Mouse (Mus musculus): ENCODE results near the gene Tmem252. TPM values are rescaled to one million over a fixed set of nuclear protein-coding genes. Genes with fewer than 3 reads are reported as not detected.

The Tmem252 gene
- polyA plus RNA-seq, 1 experiment from 2014 or later = 0.33 TPM

DNA sequence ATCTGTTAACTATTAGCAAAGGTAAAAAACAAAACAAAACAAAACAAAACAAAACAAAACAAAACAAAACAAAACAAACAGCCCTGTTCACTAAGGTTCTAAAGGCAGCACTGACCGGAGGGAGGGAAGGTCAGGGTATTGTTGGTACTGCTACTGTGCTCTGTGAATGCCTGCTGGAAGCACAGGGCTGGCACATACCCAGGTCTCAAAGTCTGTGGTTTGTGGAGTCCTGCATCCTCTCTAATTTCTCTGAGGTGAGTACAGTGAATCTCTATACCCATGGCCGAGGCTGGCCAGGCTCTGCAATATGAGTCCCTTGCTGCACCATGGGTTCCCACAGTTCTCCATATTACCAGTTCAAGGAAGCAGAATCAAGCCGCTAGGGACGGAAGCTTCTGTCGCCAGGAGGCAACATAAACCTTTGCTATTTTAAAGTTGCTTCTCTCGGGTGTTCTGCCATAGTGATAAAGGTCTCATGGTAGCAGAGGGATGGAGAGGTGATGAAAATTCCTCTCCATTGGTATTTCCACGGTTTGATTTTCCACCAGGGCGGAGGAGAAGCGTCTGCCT is 20.5 kb upstream of the Tmem252 start:
- no peak for DNase-seq (ENCODE audit: extremely low spot score, low spot score)
- Histone ChIP-seq H3K27ac (no peak overlapping the region), H3K9me3 (no peaks in the 10 kb centered on the region), H3K4me3 (no peak overlapping the region), H3K36me3 (replicated peaks) (no peaks in the 10 kb centered on the region), H3K4me1 (peaks cover 30% of the 10 kb centered on the region), H3K27me3 (ENCODE audit: poor library complexity, severe bottlenecking) (no peaks in the 10 kb centered on the region)
- WGBS = 84% methylated on average over 9 of the region's 9 CpGs

DNA sequence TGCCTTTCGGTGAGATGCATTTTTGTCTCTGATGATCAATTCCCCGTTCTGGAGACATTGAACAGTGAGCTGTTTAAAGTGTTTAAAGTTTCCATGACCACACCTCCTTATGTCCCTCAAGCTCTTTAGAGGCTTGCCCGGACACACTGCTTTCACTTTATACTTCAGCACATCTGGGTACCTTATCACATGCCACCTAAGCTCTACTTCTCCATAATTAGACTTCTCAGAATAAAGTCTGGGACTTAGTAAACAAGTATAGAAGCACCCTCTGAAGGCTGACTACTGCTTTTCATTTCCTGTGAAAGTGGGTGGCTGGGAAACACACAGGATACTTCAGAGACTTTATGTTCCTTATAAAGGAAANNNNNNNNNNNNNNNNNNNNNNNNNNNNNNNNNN is 16.8 kb upstream of the Tmem252 start:
- DNase-seq (ENCODE audit: extremely low spot score, low spot score) = no peak
- Histone ChIP-seq H3K4me3 (no peak overlapping the region), H3K36me3 (replicated peaks) (no peaks in the 10 kb centered on the region), H3K9me3 (no peaks in the 10 kb centered on the region), H3K4me1 (peaks cover 17% of the 10 kb centered on the region), H3K27me3 (ENCODE audit: poor library complexity, severe bottlenecking) (no peaks in the 10 kb centered on the region), H3K27ac (no peak overlapping the region)
- WGBS = 89% methylated on average over 3 of the region's 3 CpGs

DNA sequence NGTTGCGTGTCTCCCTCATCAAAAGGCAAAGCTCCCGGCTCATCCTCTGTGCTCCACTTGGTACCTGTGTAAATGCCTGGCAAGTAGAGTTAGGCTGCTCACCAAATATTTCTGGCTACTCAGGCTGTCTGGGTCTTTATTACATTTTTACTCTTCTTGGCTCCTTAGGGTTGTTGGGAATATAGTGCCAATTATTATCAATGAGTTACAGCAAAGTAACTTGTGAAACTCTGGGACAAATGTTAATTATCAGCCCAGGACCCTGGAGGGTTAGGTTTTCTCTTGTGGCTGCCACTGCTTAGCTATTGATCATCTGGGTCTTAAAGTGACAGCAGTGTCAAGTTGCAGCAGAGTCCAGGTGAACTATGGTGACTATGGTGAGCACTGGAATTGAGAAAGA is 11.5 kb upstream of the Tmem252 start:
- H3K4me1 ChIP-seq = 0 out of 2 replicates have a peak, but pooled peaks cover 4% of the 10 kb centered on the region
- no peak overlapping the region for H3K27ac ChIP-seq
- H3K4me3 ChIP-seq = no peak overlapping the region
- H3K9me3 ChIP-seq = no peaks in the 10 kb centered on the region
- 96% methylated on average over 2 of the region's 2 CpGs for WGBS
- no peak for DNase-seq (ENCODE audit: extremely low spot score, low spot score)
- H3K36me3 ChIP-seq (replicated peaks) = no peaks in the 10 kb centered on the region
- H3K27me3 ChIP-seq (ENCODE audit: poor library complexity, severe bottlenecking) = no peaks in the 10 kb centered on the region

DNA sequence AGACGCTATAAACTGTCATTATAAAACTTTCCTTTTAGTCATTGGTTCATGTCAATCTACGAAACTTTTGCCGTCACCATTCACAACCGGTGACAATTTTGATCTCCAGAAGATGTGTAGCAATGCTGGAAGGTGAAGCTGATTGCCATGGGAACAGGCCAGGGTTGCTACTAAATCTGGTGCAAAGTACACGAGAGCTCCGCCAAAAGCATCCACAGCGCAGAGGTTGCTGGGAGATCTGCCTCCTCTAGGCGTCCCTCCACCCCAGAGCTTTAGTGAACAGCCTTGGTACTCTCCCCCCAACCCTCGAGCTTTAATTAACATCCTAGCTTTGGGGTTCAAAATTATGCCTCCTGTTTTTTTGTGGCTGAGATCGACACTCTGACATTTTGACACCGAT is 8.0 kb upstream of the Tmem252 start:
- Histone ChIP-seq H3K36me3 (replicated peaks) (no peaks in the 10 kb centered on the region), H3K27me3 (ENCODE audit: poor library complexity, severe bottlenecking) (no peaks in the 10 kb centered on the region), H3K27ac (no peak overlapping the region), H3K4me3 (no peak overlapping the region), H3K9me3 (no peaks in the 10 kb centered on the region), H3K4me1 (no peaks in the 10 kb centered on the region)
- no peak for DNase-seq (ENCODE audit: extremely low spot score, low spot score)
- 83% methylated on average over 11 of the region's 11 CpGs for WGBS

DNA sequence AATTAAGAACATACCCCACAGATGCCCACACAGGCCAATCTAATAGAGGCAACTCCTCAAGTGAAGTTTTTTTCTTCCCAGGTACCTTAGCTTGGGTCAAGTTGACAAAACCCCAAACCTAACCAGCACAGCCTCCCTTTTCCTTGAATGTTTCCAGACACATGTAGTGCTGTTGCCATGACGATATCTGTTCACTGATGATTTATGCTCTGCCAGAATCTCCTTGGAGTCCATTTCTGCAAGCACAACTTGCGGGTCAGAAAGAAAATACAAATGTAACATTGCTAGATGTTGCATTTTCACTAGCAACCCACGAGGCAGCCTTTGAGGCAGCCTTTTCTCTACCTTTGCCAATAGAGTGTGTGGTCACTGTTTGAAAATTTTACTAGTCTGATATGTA is 6.3 kb upstream of the Tmem252 start:
- Histone ChIP-seq H3K27ac (no peak overlapping the region), H3K27me3 (ENCODE audit: poor library complexity, severe bottlenecking) (no peaks in the 10 kb centered on the region), H3K36me3 (replicated peaks) (no peaks in the 10 kb centered on the region), H3K4me3 (no peak overlapping the region), H3K9me3 (no peaks in the 10 kb centered on the region), H3K4me1 (peaks cover 8% of the 10 kb centered on the region)
- 85% methylated on average over 3 of the region's 3 CpGs for WGBS
- no peak for DNase-seq (ENCODE audit: extremely low spot score, low spot score)

DNA sequence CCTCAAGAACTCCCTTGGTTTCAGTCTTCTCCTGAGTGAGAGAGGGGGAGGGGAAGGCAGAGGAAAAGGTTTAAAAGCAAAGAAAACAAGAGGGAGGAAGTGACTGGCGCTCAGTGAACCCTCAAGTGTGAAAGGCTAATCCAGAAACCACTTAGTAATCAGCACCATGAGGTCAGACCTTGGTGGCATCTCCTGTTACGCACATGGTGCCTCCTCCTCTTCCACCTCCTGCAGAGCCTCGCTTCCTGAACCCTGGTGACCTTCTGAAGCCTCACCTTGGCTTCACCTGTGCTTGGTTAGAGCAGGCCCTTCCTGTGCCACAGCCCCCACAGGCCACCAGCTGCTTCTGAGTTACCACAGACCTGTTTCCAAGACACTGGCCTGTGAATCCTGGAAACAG is 2.2 kb upstream of the Tmem252 start:
- no peak for DNase-seq (ENCODE audit: extremely low spot score, low spot score)
- 57% methylated on average over 3 of the region's 3 CpGs for WGBS

DNA sequence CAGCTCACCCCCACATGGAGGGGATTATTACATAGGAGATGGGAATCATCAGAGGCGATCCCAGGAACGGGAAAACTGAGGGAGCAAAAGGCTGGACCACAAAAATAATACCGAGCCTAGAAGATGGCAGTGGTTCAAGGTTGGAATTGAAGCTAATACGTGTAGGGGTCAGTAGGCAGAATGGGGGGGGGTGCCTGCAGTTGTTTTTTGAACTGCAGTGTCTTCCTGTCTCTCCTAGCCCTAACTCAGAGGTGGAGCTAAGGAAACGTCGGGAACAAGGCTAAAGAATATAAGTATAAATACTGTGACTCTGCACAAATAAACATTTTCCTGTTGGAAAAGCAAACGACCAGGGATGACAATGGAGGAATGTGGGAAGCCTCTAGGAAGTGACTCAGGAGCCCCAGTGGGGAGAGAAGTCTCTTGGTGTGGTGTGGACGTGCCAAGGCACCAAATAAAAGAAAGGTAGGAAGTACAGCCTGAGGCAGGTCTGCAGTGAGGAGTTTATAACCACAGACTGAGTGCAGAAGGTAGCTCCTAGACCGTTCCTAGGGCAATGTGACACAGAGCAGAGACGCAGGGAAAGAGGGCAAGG is 1.3 kb upstream of the Tmem252 start:
- Histone ChIP-seq H3K4me3 (no peak overlapping the region), H3K9me3 (no peaks in the 10 kb centered on the region), H3K36me3 (replicated peaks) (no peaks in the 10 kb centered on the region), H3K27ac (no peak overlapping the region), H3K27me3 (ENCODE audit: poor library complexity, severe bottlenecking) (no peaks in the 10 kb centered on the region), H3K4me1 (peaks cover 8% of the 10 kb centered on the region)
- no peak for DNase-seq (ENCODE audit: extremely low spot score, low spot score)
- 80% methylated on average over 10 of the region's 10 CpGs for WGBS

More for the DNA sequence above, 2.2 kb upstream of the Tmem252 start:
- H3K27me3 ChIP-seq (ENCODE audit: poor library complexity, severe bottlenecking) = no peaks in the 10 kb centered on the region
- H3K27ac ChIP-seq = peak overlapping the region; percentile 40; the same call in 1 of the 2 replicates
- no peaks in the 10 kb centered on the region for H3K36me3 ChIP-seq (replicated peaks)
- no peaks in the 10 kb centered on the region for H3K9me3 ChIP-seq
- no peak overlapping the region for H3K4me3 ChIP-seq
- H3K4me1 ChIP-seq = peaks cover 8% of the 10 kb centered on the region

DNA sequence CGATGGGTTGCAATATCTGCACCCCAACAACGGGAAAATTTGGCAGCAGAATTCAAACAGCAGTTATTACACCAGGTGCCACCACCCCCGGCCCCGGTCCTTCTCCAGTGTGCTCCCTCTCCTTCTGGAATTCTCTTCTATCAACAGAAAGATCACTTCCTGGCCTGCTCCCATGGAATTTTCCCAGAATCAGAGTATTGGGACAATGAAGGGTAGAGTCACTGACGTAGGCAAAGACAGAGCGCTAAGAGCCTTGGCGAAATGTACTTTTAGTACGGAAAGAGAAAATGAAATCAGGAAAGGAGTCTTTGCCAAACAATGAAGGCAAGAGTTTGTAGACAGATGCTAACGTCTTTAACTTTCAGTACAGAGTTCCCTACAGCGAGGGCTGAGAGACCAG is 477 bp upstream of the Tmem252 start:
- Histone ChIP-seq H3K4me3 (no peak overlapping the region), H3K9me3 (no peaks in the 10 kb centered on the region), H3K4me1 (peaks cover 8% of the 10 kb centered on the region), H3K36me3 (replicated peaks) (no peaks in the 10 kb centered on the region), H3K27ac (no peak overlapping the region), H3K27me3 (ENCODE audit: poor library complexity, severe bottlenecking) (no peaks in the 10 kb centered on the region)
- no peak for DNase-seq (ENCODE audit: extremely low spot score, low spot score)
- WGBS = 91% methylated on average over 10 of the region's 10 CpGs

DNA sequence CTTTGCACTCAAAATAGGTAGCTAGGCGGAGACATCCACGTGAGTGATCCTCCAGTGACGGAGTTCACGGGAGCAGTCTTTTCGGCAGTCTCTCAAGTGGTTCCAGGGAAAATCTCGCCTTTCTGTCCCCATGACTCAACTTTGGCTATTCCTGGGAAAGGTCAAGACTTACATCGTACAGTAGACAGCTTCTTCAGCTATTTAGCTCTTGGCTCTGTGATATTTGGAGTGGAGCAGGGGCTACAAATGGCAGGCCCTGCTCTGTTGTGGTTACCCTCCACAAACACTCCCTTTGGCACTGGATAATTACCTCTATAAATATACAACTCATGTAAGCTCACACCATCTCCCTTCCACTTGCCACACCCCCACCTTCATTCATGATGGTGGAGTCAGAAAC is 2.6 kb downstream of the Tmem252 start:
- 90% methylated on average over 7 of the region's 7 CpGs for WGBS
- no peaks in the 10 kb centered on the region for H3K36me3 ChIP-seq (replicated peaks)
- H3K9me3 ChIP-seq = no peaks in the 10 kb centered on the region
- no peak for DNase-seq (ENCODE audit: extremely low spot score, low spot score)
- H3K4me1 ChIP-seq = peaks cover 5% of the 10 kb centered on the region
- H3K27ac ChIP-seq = no peak overlapping the region
- no peaks in the 10 kb centered on the region for H3K27me3 ChIP-seq (ENCODE audit: poor library complexity, severe bottlenecking)
- no peak overlapping the region for H3K4me3 ChIP-seq

DNA sequence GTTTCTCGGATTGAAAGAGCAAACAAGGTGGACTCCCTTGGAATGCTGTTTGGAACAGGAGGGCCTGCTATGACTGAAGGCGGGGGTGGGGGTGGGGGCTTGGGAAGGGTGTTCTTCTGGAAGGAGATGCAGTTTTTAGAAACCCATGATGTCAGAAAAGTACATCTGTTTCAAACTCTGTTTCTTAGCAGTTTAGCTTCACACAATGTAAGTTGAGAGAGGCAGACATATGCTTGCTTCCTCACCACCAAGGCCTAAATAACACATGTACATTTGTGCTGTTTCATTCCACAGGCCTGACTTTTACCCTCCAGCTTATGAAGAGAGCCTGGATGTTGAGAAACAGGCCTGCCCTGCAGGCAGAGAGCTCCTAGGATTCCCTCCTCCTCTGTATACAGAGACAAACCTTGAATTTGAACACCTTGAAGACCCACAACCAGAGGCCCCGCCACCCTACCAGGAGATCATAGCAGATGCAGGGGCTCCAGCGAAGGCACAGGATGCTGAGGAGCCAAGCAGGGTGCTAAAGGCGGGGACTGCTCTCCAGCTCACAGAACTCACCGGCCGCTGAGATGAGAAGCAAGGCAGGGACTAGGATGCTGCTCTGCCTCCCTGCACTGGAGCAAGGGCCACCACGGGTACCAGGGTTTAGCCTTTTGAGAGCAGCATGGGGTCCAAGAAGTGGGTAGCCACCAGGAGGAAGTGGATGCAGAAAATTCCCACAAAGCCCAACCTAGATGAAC is 3.6 kb downstream of the Tmem252 start:
- H3K27ac ChIP-seq = no peak overlapping the region
- no peak overlapping the region for H3K4me3 ChIP-seq
- H3K27me3 ChIP-seq (ENCODE audit: poor library complexity, severe bottlenecking) = no peaks in the 10 kb centered on the region
- H3K9me3 ChIP-seq = no peaks in the 10 kb centered on the region
- no peaks in the 10 kb centered on the region for H3K4me1 ChIP-seq
- 74% methylated on average over 8 of the region's 8 CpGs for WGBS
- H3K36me3 ChIP-seq (replicated peaks) = no peaks in the 10 kb centered on the region
- DNase-seq (ENCODE audit: extremely low spot score, low spot score) = no peak

DNA sequence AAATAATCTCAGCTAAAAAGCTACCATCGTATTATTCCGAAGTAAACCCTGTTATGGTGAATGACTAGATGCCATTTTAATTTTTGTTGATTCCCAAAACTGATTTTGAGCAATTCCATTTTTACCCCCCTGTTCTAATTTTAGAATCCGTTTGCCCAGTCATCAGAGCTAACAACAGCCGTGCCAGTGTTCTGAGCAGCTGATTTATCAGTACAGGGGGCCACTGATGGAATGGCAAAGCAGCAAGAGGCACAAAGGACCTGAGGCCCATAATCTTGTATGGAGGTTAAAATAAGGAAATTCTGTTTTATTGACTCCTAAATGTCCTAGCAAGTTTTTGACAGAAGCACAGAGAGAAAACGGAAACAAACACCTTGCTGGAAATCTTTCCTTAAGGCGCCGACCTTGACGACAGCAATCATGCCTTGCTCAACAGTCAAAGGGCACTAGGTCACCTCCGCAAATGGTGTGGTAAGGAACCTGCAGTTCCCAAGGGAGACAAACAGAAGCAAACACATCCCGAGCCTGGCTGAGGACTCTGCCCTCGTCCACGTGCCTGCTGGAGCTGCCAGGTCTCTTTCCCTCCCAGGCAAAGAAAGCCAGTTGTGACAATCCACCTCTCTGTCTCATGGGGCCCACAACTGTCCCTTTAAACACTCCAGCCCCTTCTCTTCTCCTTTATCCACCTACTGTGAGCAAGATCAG is 9.4 kb downstream of the Tmem252 start:
- Histone ChIP-seq H3K4me3 (no peak overlapping the region), H3K36me3 (replicated peaks) (no peaks in the 10 kb centered on the region), H3K27me3 (ENCODE audit: poor library complexity, severe bottlenecking) (no peaks in the 10 kb centered on the region), H3K27ac (no peak overlapping the region), H3K4me1 (no peaks in the 10 kb centered on the region), H3K9me3 (no peaks in the 10 kb centered on the region)
- 81% methylated on average over 12 of the region's 12 CpGs for WGBS
- no peak for DNase-seq (ENCODE audit: extremely low spot score, low spot score)

DNA sequence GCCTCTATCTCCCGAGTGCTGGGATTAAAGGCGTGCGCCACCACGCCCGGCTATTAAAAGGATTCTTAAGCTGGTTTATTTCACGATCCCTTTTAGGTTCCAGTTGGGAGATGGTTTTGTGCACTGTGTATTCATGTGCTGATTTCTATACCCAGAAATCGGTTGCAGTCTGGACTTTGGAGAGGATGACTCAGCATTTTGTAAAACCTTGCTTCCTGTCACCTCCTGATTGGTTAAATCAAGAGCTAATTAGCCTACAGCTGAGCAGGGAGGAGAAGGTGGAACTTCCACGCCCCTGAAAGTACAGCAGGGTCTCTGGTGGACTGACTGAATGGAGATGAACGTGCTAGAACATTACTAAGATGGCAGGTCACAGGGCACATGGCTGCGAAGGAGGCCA is 12.6 kb downstream of the Tmem252 start:
- WGBS = 90% methylated on average over 10 of the region's 10 CpGs
- no peaks in the 10 kb centered on the region for H3K36me3 ChIP-seq (replicated peaks)

DNA sequence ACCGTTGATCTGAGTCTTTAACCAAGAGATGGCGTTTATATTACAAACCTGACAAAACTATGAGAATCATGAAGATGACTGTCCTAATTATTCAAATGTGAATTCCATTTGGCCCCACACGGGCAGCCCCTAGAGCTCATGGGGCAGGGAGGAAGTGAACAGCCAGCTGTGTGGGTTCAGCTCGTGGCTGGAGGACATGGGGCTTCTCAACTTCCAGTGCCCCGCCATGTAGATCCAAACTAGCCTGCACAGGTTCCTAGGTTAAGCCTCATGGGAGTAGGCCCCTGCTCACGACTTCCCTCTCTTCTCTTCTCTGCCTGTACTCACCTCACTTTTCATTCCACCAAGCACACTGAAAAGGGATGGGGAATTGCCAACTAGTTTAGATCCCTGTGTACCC is 14.5 kb downstream of the Tmem252 start:
- Histone ChIP-seq H3K4me1 (no peaks in the 10 kb centered on the region), H3K36me3 (replicated peaks) (no peaks in the 10 kb centered on the region), H3K4me3 (no peak overlapping the region), H3K9me3 (no peaks in the 10 kb centered on the region), H3K27ac (no peak overlapping the region), H3K27me3 (ENCODE audit: poor library complexity, severe bottlenecking) (no peaks in the 10 kb centered on the region)
- WGBS = 90% methylated on average over 6 of the region's 6 CpGs
- no peak for DNase-seq (ENCODE audit: extremely low spot score, low spot score)

More for the DNA sequence above, 12.6 kb downstream of the Tmem252 start:
- no peak for DNase-seq (ENCODE audit: extremely low spot score, low spot score)
- H3K4me1 ChIP-seq = no peaks in the 10 kb centered on the region
- no peak overlapping the region for H3K27ac ChIP-seq
- H3K27me3 ChIP-seq (ENCODE audit: poor library complexity, severe bottlenecking) = no peaks in the 10 kb centered on the region
- no peaks in the 10 kb centered on the region for H3K9me3 ChIP-seq
- H3K4me3 ChIP-seq = no peak overlapping the region
